In the genomic region with DNA sequence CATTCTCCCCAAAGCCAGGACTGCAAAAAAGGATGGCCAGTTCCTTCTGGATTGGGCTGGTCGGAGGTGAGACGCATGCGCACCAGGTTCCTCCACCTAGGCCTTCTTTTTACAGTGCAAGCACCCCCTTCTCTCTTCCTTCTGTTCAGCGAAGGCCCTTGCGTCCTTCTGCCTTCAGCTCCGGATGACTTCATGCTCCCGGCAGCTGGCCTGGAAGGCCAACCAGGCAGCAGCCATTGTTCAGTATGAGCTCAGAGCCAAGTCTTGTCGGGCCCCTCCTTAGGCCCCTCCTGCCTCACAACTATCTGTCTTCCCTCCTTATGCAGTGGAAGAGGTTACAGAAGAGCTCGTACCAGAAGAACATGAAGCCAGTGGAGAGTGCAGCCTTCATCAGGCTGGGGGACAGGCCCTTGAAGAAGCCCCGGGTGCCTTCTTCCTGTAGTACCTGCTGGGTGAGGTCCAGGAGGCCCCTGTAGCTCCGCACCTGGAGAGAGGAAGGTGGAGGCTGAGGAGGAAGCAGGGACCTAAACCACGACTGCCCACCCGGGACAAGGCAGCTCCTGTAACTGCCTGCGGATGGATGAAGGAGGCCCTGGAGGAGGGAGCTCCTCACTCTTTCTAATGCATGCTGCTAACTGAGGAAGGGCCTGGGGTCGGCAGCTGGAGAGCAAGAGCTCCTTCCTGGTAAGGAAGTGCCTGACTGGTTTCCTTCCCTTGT, we compare ENCODE assay signal across 11 mouse cellular contexts. TPM values are rescaled to one million over a fixed set of nuclear protein-coding genes. Genes with fewer than 3 reads are reported as not detected.
DNase-seq lines count a peak whose midpoint lies in the region; TF ChIP-seq lines count a peak whose summit lies in the region.
"Had no signal": no experiment of that assay in that cellular context is flagged by ENCODE, and none has a peak within 500 bp of the region (broad histone marks: within the 10 kb centered on the region; RNA-seq: fewer than 3 reads in every experiment).

No protein-coding gene starts in this region.

- no peak for DNase-seq in layer of hippocampus, adult 2 months (ENCODE audit: low spot score in 2 of 2)
- DNase-seq in layer of hippocampus, adult 9-11 months: no peak
- peak; percentile 89 for DNase-seq in R1 (ENCODE audit: low read depth, low spot score)
- DNase-seq in kidney, postnatal 14 days: peak; percentile 41
- no peak for DNase-seq in frontal cortex, adult 2 months (ENCODE audit: extremely low spot score in 1 of 2, low spot score in 1 of 2)
- DNase-seq in gastrocnemius, postnatal 10 days: no peak
- DNase-seq: cerebellum, adult 11 months; liver, embryonic 13.5 days had no signal

- no peak for TF ChIP-seq CTCF in layer of hippocampus, adult 2 months (conservative IDR thresholded peaks at IDR 0.05)

- H3K27ac ChIP-seq in layer of hippocampus, adult 2 months: peak overlapping the region; percentile 14; the same call in 1 of the 2 replicates
- H3K27ac ChIP-seq in brown adipose tissue, adult 24 weeks (replicated peaks; ENCODE audit: low read depth, low read length): peak overlapping the region; percentile 71

- H3K4me3 ChIP-seq in layer of hippocampus, adult 2 months: no peak overlapping the region
- no peak overlapping the region for H3K4me3 ChIP-seq in brown adipose tissue, adult 24 weeks (ENCODE audit: insufficient read depth, low read depth, low read length)
- H3K4me3 ChIP-seq: erythroblast, embryonic 14.5 days; liver, embryonic 13.5 days; myocyte had no signal

- H3K4me1 ChIP-seq in brown adipose tissue, adult 24 weeks (ENCODE audit: control insufficient read depth, insufficient read depth, insufficient read length, low read length): peaks cover 15% of the 10 kb centered on the region

RNA-seq across cellular contexts. Expression of gene Mif4gd, which starts 2.5 kb away (rescaled TPM):
- total RNA-seq in layer of hippocampus, adult 2 months (2021): 10 to 100 TPM; 19.5 to 22.5 TPM
- 120 and 127 TPM in 2 replicates for polyA plus RNA-seq in brown adipose tissue, adult 24 weeks (2012; ENCODE audit: insufficient read depth, insufficient read length, missing spikeins)
- polyA plus RNA-seq in frontal cortex, adult 2 months (2012; rRNA removed): 36.3 and 38.9 TPM in 2 replicates
- total RNA-seq in gastrocnemius, postnatal 10 days (2021): 10 to 100 TPM; 38.3 to 38.7 TPM

RNA-seq across cellular contexts. Expression of gene Gga3, which starts 11.4 kb away (rescaled TPM):
- 10 to 100 TPM; 67.9 to 91.9 TPM for total RNA-seq in layer of hippocampus, adult 2 months (2021)
- polyA plus RNA-seq in brown adipose tissue, adult 24 weeks (2012; ENCODE audit: insufficient read depth, insufficient read length, missing spikeins): 4.2 and 6.5 TPM in 2 replicates
- 61.7 and 65.1 TPM in 2 replicates for polyA plus RNA-seq in frontal cortex, adult 2 months (2012; rRNA removed)
- 10 to 100 TPM in 1 of 2 experiments, 1 to 10 TPM in 1; 9.3 to 21.6 TPM for total RNA-seq in gastrocnemius, postnatal 10 days (2021)

RNA-seq across cellular contexts. Expression of gene Mrps7, which starts 11.5 kb away (rescaled TPM):
- 10 to 100 TPM; 50.4 to 50.8 TPM for total RNA-seq in layer of hippocampus, adult 2 months (2021)
- 106 and 138 TPM in 2 replicates for polyA plus RNA-seq in brown adipose tissue, adult 24 weeks (2012; ENCODE audit: insufficient read depth, insufficient read length, missing spikeins)
- polyA plus RNA-seq in frontal cortex, adult 2 months (2012; rRNA removed): 40.7 and 42.9 TPM in 2 replicates
- total RNA-seq in gastrocnemius, postnatal 10 days (2021): 10 to 100 TPM; 61.1 to 71.6 TPM

RNA-seq across cellular contexts. Expression of gene Slc25a19, which starts 12.8 kb away (rescaled TPM):
- 10 to 100 TPM; 60.4 to 66.6 TPM for total RNA-seq in layer of hippocampus, adult 2 months (2021)
- polyA plus RNA-seq in brown adipose tissue, adult 24 weeks (2012; ENCODE audit: insufficient read depth, insufficient read length, missing spikeins): 392 and 520 TPM in 2 replicates
- 117 and 127 TPM in 2 replicates for polyA plus RNA-seq in frontal cortex, adult 2 months (2012; rRNA removed)
- 10 to 100 TPM; 39.7 to 40.0 TPM for total RNA-seq in gastrocnemius, postnatal 10 days (2021)

RNA-seq across cellular contexts. Expression of gene Nup85, which starts 51.0 kb away (rescaled TPM):
- total RNA-seq in layer of hippocampus, adult 2 months (2021): 10 to 100 TPM; 48.7 to 49.3 TPM
- 12.4 and 15.7 TPM in 2 replicates for polyA plus RNA-seq in brown adipose tissue, adult 24 weeks (2012; ENCODE audit: insufficient read depth, insufficient read length, missing spikeins)
- polyA plus RNA-seq in frontal cortex, adult 2 months (2012; rRNA removed): 71.0 and 72.9 TPM in 2 replicates
- 10 to 100 TPM; 23.5 to 33.2 TPM for total RNA-seq in gastrocnemius, postnatal 10 days (2021)

Comparison
In these comparisons a context has a peak if more than half of its experiments do, and no peak if none do; other contexts are left out.
1. DNase-seq: peak in R1 (single experiment) and kidney, postnatal 14 days (single experiment); none in layer of hippocampus, adult 2 months (0 of 2), layer of hippocampus, adult 9-11 months (single experiment), frontal cortex, adult 2 months (0 of 2) and gastrocnemius, postnatal 10 days (single experiment).